ENCODE assay signal across 16 mouse cellular contexts in the genomic region with DNA sequence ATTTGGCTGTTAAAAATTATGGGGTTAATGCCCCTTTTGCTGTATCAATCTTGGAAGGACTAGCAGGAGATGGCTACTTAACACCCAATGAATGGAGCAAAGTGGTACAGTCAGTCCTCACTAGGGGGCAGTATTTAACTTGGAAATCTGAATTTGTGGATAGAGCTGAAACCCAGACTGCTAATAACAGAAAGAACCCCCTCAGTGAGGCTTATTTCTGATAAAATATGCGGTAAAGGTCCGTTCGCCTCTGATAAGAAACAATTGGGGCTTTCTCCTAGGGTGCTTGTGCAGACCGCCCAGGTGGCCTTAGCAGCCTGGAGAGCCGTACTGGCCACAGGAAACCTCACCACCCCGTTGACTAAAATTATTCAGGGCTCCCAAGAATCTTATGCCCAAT. TPM values are rescaled to one million over a fixed set of nuclear protein-coding genes. Genes with fewer than 3 reads are reported as not detected.
DNase-seq lines count a peak whose midpoint lies in the region; TF ChIP-seq lines count a peak whose summit lies in the region.
"Had no signal": no experiment of that assay in that cellular context is flagged by ENCODE, and none has a peak within 500 bp of the region (broad histone marks: within the 10 kb centered on the region; RNA-seq: fewer than 3 reads in every experiment).

No protein-coding gene starts in this region.

- H3K4me3 ChIP-seq in MEL (ENCODE audit: control insufficient read depth in 1 of 2, insufficient read depth in 1 of 2, low read depth in 2 of 2, low read length in 2 of 2): no peak overlapping the region

- H3K79me2 ChIP-seq in MEL (ENCODE audit: control insufficient read depth, insufficient read depth, low read length, poor library complexity): no peaks in the 10 kb centered on the region

- DNase-seq in cerebellum, adult 9-10 months: peak; percentile 6
- no peak for DNase-seq in cerebellum, postnatal 14 days
- DNase-seq in layer of hippocampus, adult 11-12 months (ENCODE audit: low spot score): peak; percentile 30
- DNase-seq in layer of hippocampus, postnatal 36 days: no peak
- peak; percentile 26 for DNase-seq in MEL (ENCODE audit: low read depth, low spot score)
- DNase-seq in embryo, embryonic 9.5 days (ENCODE audit: extremely low spot score): peak; percentile 25
- no peak for DNase-seq in urinary bladder, adult 18-20 months (ENCODE audit: low spot score in 2 of 2)
- DNase-seq in ovary, postnatal 10 days (ENCODE audit: low spot score): no peak
- DNase-seq: cerebellum, adult 8-10 months had no signal

- H3K9ac ChIP-seq in MEL (ENCODE audit: control insufficient read depth, low read depth, low read length, poor library complexity, severe bottlenecking): no peak overlapping the region

- H3K27ac ChIP-seq in MEL (ENCODE audit: control insufficient read depth, low read depth, low read length): no peak overlapping the region
- H3K27ac ChIP-seq: macrophage had no signal

- TF ChIP-seq RAD21 in MEL (IDR thresholded peaks at IDR 0.05; ENCODE audit: low read depth, low read length): peak; percentile 57

- H3K36me3 ChIP-seq in MEL (ENCODE audit: control insufficient read depth in 1 of 2, insufficient read depth in 2 of 2, low read length in 2 of 2): no peaks in the 10 kb centered on the region

- no peak for TF ChIP-seq EP300 in MEL (IDR thresholded peaks at IDR 0.05; ENCODE audit: low read depth in 1 of 2, low read length in 2 of 2)

- no peak for TF ChIP-seq POLR2A in MEL (IDR thresholded peaks at IDR 0.05; ENCODE audit: control insufficient read depth in 1 of 2, insufficient read depth in 1 of 2, low read depth in 1 of 2, low read length in 2 of 2, poor library complexity in 1 of 2)

- H3K27me3 ChIP-seq in MEL (ENCODE audit: control insufficient read depth in 1 of 2, insufficient read depth in 2 of 2, low read length in 2 of 2): no peaks in the 10 kb centered on the region

- H3K4me1 ChIP-seq in MEL (ENCODE audit: control insufficient read depth in 1 of 2, insufficient read depth in 2 of 2, low read length in 2 of 2): no peaks in the 10 kb centered on the region

- no peaks in the 10 kb centered on the region for H3K9me3 ChIP-seq in MEL (replicated peaks; ENCODE audit: insufficient read depth, low read length)

- peak in 2 of 3 experiments; percentile 11 to 50; a peak in 2 of 6 replicates for TF ChIP-seq CTCF in MEL (IDR thresholded peaks at IDR 0.05 in 2 of 3, conservative IDR thresholded peaks at IDR 0.05 in 1 of 3; ENCODE audit: control insufficient read depth in 1 of 3, insufficient read depth in 1 of 3, low read depth in 2 of 3, low read length in 3 of 3, poor library complexity in 1 of 3, severe bottlenecking in 1 of 3)

TF ChIP-seq in MEL, 35 proteins besides CTCF, POLR2A, EP300 and RAD21:
- TF ChIP-seq RCOR1 (IDR thresholded peaks at IDR 0.05; ENCODE audit: low read depth, low read length): no peak
- peak; percentile 48 for TF ChIP-seq ZC3H11A (IDR thresholded peaks at IDR 0.05; ENCODE audit: low read depth, low read length)
- peak; percentile 55 for TF ChIP-seq SMC3 (IDR thresholded peaks at IDR 0.05; ENCODE audit: low read depth, low read length)
- no peak for TF ChIP-seq KAT2A (conservative IDR thresholded peaks at IDR 0.05; ENCODE audit: low read depth, low read length)

RNA-seq across cellular contexts. Expression of a gene that starts 6.5 kb away (rescaled TPM):
- not detected for total RNA-seq in layer of hippocampus, postnatal 36 days (2021)
- not detected in 2 replicates for total RNA-seq in MEL (2012; rRNA removed)
- polyA plus RNA-seq in MEL (2012; ENCODE audit: insufficient read depth in 1 of 2, insufficient read length in 2 of 2, low read depth in 1 of 2, low replicate concordance in 2 of 2, missing spikeins in 1 of 2): 10 to 100 TPM in 1 of 2 experiments, not detected in 1; 40.4 TPM
- total RNA-seq: left cerebral cortex, adult 18-20 months had no signal
- polyA plus RNA-seq: activated CD4-positive, CD25-positive, alpha-beta regulatory T cell, adult 4 months; frontal cortex, adult 2 months; heart, embryonic 16.5 days; macrophage; stomach, embryonic 14.5 days had no signal

RNA-seq across cellular contexts. Expression of a gene that starts 45.4 kb away (rescaled TPM):
- total RNA-seq in layer of hippocampus, postnatal 36 days (2021): not detected
- not detected in 2 replicates for total RNA-seq in MEL (2012; rRNA removed)
- not detected for polyA plus RNA-seq in MEL (2012; ENCODE audit: insufficient read depth in 1 of 2, insufficient read length in 2 of 2, low read depth in 1 of 2, low replicate concordance in 2 of 2, missing spikeins in 1 of 2)
- total RNA-seq: left cerebral cortex, adult 18-20 months; neutrophil, adult 5-6 weeks had no signal
- polyA plus RNA-seq: activated CD4-positive, CD25-positive, alpha-beta regulatory T cell, adult 4 months; frontal cortex, adult 2 months; heart, embryonic 16.5 days; macrophage; stomach, embryonic 14.5 days had no signal

Comparison
In these comparisons a context has a peak if more than half of its experiments do, and no peak if none do; other contexts are left out.
1. DNase-seq: peak in cerebellum, adult 9-10 months (single experiment), layer of hippocampus, adult 11-12 months (single experiment), MEL (single experiment) and embryo, embryonic 9.5 days (single experiment); none in cerebellum, postnatal 14 days (0 of 2), layer of hippocampus, postnatal 36 days (0 of 2), urinary bladder, adult 18-20 months (0 of 2) and ovary, postnatal 10 days (single experiment).